Mouse (Mus musculus) adrenal gland (tissue): ENCODE data around the gene Epha6.

Source experiments
- intact Hi-C: fragments of 180-260 bp; cut with DNase I; formaldehyde crosslinking; loops from one replicate; pipeline ENCODE4 v1.15.1; 2025

Epha6 gene

GRCm38 (mm10) chr16:60266367-60267351, 338.7 kb downstream of the Epha6 start:
- intact Hi-C loops = no loop called here

GRCm38 (mm10) chr16:60264719-60265508, 340.4 kb downstream of the Epha6 start:
- intact Hi-C loops = no loop called here

GRCm38 (mm10) chr16:60258151-60258635, 347.1 kb downstream of the Epha6 start:
- intact Hi-C loops = no loop called here

- intact Hi-C loops = no loop called here
Observed at GRCm38 (mm10) chr16:60257623-60258022, 347.7 kb downstream of the Epha6 start.

GRCm38 (mm10) chr16:60257044-60257443, 348.3 kb downstream of the Epha6 start:
- intact Hi-C loops = no loop called here

- intact Hi-C loops = no loop called here
Observed at GRCm38 (mm10) chr16:60239356-60240190, 365.8 kb downstream of the Epha6 start.

GRCm38 (mm10) chr16:60233985-60234766, 371.2 kb downstream of the Epha6 start:
- intact Hi-C loops = no loop called here

GRCm38 (mm10) chr16:60232982-60233381, 372.3 kb downstream of the Epha6 start:
- intact Hi-C loops = no loop called here

GRCm38 (mm10) chr16:60209151-60209550, 396.2 kb downstream of the Epha6 start:
- intact Hi-C loops = no loop called here

- intact Hi-C loops = no loop called here
Observed at GRCm38 (mm10) chr16:60175580-60175979, 429.8 kb downstream of the Epha6 start.

GRCm38 (mm10) chr16:60152439-60152838, 452.9 kb downstream of the Epha6 start:
- intact Hi-C loops = no loop called here

- intact Hi-C loops = no loop called here
Observed at GRCm38 (mm10) chr16:60144370-60144769, 461.0 kb downstream of the Epha6 start.

GRCm38 (mm10) chr16:60121435-60121834, 483.9 kb downstream of the Epha6 start:
- intact Hi-C loops = no loop called here

- intact Hi-C loops = no loop called here
Observed at GRCm38 (mm10) chr16:60102210-60102609, 503.1 kb downstream of the Epha6 start.

- intact Hi-C loops = no loop called here
Observed at GRCm38 (mm10) chr16:60095333-60095732, 510.0 kb downstream of the Epha6 start.

GRCm38 (mm10) chr16:60086976-60087375, 518.4 kb downstream of the Epha6 start:
- intact Hi-C loops = no loop called here

GRCm38 (mm10) chr16:60070457-60071112, 534.7 kb downstream of the Epha6 start:
- intact Hi-C loops = no loop called here

GRCm38 (mm10) chr16:60043809-60044208, 561.5 kb downstream of the Epha6 start:
- intact Hi-C loops = loop anchor here (10.0 kb wide), 1 partner anchor 199 kb away; no protein-coding TSS in a partner anchor

GRCm38 (mm10) chr16:60028381-60028780, 577.0 kb downstream of the Epha6 start:
- intact Hi-C loops = no loop called here
